Mouse (Mus musculus): Measurements from ENCODE around the gene Hmga1.

Gene Hmga1

DNA sequence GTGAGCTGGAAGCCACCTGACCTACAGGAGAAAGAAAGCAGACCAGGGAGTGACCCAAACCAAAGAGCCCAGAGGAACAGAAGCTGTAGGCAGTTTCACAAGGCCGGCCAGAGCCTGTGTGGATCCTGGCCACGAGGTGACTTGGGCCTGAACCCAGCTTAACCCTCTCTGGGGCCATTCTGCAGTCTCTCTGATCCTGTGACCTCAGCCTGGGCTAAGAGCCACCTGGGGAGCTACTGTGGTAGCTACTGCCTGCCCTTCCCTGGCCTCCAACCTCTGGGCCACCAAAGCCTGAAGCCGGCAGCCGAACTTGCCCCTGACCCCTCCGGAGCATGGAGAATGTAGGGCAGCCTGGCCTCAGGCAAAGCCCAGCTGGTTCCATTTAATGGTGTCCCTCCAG lies 27.5 kb upstream of the Hmga1 start:
- DNase-seq = no peak

- DNase-seq = no peak
Observed at GRCm38 (mm10) chr17:27532095-27532494, 24.2 kb upstream of the Hmga1 start.

DNA sequence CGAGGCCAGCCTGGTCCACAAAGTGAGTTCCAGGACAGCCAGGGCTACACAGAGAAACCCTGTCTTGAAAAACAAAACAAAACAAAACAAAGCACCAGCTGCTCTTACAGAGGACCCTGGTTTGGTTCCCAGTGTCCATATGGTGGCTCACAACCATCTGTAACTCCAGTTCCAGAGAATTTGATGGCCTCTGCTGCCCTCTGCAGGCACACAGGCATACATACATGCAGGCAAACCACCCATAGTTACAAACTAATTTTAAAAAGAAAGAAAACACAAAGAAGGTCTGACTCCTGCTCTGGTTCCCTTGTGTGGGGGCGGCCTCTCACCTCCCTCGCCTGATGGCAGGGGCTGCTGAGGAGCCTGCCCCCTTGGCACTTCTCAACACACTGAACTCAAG lies 22.9 kb upstream of the Hmga1 start:
- DNase-seq = no peak

DNA sequence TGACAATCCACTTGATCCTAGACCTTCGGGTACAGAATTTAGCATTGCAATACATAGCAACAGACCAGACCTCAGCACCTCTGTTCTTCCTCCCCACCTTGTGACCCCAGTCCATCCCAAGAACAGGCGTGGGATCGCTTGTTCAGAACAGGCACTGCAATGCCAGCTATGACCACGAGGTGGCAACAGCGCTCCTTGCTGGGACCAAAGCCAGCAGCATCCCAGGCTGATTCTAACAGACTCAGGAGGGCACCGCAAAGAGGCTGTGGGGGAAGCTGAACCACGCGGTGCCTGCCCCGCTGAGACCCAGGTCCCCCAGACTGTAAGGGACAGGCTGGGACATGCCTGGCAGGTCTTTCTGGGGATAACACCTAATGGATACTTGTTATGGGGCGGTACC lies 21.6 kb upstream of the Hmga1 start:
- peak; percentile 93 for DNase-seq

DNA sequence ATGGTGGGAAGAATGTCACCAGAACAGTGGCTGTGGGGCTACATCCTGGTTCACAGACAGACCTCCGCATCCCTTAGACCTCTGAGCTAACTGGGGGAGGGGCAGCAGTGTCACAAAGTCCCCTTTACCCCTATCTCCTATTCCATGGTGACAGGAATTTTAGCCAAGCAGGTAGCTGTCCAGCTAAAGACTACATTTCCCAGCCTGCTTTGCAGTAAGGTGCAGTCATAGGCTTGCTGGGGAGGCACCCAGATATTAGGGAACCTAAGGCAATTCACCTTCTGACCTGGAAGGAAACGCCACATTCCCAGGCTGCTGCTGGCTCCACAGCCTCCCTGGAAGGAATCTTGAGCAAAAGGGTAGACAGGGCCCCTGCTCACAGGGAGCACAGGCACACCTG lies 15.0 kb upstream of the Hmga1 start:
- DNase-seq = no peak

DNA sequence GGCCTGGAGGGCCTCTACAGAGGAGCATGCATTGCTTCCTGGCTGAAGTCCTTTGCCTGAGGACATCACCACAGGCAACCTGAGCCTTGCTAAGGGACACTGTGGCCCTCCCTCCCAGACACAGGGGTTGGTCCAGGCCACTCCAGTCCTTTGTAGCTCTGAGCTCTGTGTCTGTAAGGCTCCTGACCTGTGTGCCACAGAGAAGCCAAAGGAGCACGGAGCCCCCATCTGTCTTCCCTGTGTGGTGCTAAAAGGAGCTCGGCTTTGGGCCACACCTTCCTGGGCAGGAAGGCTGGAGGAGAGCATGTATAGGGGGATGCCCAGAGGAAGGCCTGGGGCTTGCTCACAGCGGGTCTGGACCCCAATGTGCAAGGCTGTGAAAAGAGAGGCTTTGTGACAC lies 14.3 kb upstream of the Hmga1 start:
- DNase-seq = no peak

- DNase-seq = no peak
Observed at GRCm38 (mm10) chr17:27544551-27544950, 11.7 kb upstream of the Hmga1 start.

DNA sequence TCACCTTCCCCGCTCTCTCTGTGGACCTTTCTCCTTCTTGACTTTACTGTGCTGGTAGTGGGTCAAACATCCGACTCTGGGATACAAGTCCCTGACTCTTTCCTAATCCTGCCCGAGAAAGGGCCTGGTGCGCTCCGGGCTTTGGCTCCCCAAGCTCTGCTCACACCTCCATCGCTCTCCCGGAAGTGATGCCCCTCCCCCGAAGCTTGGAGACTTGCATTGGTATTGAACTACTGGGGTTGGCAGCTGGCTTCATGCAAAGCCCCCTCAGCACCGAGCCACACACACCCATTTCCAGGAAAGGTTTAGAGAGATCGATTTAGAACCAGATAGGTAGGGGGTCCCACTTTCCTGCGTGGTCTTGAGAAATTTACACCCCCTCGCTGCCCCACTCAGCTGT lies 10.3 kb upstream of the Hmga1 start:
- DNase-seq = peak; percentile 46

GRCm38 (mm10) chr17:27546574-27547085 lies 9.7 kb upstream of the Hmga1 start:
- no peak for DNase-seq

- no peak for DNase-seq
Observed at GRCm38 (mm10) chr17:27547253-27547868, 8.9 kb upstream of the Hmga1 start.

DNA sequence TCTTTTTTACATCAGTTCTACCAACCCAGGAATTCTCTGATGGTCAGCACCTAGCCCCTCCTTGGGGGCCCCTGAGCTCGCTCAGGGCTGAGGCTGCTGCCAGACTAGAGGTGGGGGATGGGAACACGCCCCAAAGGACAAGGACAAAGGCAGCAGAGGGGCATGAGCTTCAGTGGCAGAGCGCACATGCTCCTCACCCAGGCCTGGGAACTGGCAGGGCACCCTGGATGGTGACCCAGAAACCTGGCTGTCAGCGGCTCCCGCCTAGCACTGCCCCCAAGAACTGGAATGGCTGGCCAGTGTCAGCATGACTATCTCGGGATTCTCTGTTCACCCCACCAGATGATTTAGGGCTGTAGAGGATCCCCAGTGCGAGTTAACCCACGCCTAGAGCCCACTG lies 7.1 kb upstream of the Hmga1 start:
- no peak for DNase-seq

DNA sequence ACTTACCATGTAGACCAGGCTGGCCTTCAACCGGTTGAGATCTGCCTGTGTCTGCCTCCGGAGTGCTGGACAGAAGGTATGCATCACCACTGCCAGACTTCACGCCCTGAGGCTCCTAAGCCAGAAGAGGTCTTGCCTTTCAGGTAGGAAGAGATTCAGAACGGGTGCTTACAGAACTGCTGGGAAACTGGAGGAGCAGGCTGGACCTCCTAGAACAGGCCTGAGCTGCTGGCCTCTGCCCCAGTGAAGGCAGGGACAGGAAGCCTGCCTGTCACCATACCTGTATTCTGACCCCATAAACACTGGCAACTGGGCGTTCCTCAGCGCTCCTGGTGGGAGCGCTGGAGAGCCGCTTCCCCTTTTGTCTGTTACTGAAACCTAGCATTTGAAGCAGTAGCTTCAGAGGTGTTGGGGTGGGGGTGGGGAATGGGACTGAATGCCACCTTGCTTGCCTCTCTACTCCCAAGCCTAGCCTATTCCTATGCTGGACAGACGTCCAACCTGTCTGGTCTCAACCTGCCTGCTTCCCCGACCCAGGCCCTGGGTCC lies 4.8 kb upstream of the Hmga1 start:
- DNase-seq = no peak

DNA sequence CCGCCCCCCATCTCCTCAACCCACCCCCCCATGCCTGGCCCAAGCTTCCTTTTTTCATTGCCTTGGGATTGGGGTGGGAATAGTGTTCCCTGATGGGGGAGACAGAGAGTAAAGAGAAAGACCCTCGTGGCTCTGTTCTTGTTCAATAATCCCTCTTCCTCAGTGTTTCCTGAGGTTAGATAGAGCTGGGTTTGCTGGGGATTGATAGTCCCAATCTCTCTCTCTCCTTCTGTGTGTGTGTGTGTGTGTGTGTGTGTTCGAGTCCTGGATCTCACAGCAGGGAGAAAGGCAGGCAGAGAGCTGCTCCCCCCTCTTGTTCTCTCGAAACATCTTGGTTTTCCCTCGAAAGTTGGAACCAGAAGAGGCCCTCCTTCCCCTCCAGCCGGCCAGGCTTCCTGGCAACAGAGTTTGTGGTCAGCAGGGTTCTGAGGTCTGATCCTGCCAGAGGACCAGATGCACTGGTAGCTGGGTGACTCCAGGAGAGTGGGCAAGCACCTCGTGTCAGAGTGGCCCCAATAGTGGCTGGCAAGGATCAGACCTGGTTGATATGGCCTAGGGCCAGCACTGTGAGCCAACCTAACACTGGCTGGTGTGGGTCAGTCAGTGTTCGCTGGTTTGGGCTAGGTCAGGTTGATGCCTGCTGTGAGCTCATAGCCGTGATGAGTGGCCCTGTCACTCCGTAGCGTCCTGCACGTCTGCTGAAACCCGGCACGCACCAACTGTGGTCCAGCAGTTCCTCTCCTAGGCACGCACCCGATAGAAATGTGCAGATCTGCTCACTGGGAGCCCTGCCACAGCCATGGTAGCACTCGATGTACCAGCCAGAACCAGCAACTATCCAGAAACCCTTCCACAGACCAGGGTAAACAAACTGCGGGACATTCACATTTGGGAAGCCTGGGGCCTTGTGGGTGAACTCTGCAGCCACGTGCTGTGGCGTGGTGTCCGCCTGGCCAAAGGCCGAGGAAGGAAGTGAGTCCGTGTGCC lies 3.8 kb upstream of the Hmga1 start:
- no peak for DNase-seq

- no peak for DNase-seq
Observed at GRCm38 (mm10) chr17:27554062-27554960, 2.0 kb upstream of the Hmga1 start.

GRCm38 (mm10) chr17:27555075-27555511 lies 1.2 kb upstream of the Hmga1 start:
- peak; percentile 88 for DNase-seq

- peak; percentile 85 for DNase-seq
Observed at GRCm38 (mm10) chr17:27555512-27556172, 655 bp upstream of the Hmga1 start.

DNA sequence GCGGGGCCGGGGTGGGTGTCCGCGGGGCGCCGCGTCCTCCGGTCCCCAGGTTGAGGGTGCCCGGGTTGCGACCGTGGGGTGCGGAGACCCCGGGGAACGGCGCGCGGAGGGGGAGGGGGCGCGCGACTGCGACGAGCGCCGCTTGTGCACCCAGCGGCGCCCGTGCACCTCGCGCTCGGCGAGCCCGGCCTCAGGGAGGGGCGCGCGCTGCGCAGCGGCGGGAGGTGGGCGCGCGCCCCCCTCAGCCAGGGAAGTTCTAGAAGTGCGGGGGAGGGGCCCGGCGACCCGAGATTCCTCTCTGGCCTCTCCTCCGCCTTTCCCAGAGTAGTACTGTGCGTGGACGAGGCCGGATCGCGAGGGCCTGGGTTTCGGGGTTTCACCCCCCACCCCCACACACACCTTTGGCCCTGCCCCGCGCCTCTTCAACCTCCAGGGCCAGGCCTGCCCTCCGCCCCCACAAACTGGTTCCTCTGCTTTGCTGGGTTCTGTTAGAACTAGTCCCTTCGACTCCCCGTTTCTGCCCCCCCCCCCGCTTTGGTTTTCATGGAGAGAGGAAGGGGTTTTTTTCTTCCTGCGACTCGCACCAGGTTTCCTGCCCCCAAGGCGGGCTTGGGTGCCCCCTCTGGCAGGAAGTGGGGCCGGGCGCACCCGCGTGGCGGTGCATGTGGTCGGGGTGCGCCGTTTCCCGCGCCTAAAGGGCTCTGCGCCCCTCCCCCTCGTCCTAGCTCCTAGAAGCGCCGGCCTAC lies 1.1 kb downstream of the Hmga1 start:
- DNase-seq = peak; percentile 95

DNA sequence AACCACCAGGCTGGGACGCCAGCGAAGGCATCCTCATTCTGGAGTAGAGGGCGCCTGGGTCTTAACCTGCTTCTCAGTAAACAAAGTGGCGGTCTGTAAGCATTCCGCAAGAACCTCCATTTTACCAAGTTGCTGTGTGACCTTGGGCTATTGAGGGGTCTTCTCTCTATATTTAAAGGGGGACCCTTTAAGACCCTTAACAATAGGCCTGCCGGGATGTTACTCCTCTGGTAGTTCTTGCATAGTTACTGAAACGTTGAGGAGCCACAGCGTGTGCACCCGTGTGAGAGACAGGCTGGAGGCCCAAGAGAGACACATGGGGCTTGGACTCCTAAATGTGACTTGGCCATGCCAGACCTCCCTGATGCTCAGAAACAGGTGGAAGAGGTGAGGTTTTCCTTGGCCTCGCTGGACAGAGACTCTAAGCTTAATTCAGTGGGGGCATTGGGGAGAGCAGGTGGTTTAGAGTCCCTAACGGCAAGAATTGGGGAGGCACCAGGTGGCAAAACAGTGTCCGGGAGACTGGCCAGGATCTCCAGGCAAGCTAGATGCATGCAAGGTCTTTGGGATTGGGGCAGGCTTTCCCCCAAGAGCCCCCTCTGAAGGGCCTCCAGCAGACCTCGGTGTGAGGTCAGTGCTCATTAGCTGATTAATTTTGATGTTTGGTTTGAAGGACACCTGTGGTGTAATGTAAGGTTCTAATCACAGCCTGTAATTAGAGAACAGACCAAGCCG lies 1.8 kb downstream of the Hmga1 start:
- no peak for DNase-seq

GRCm38 (mm10) chr17:27558845-27559244 lies 2.5 kb downstream of the Hmga1 start:
- DNase-seq = no peak

GRCm38 (mm10) chr17:27559596-27559995 lies 3.3 kb downstream of the Hmga1 start:
- no peak for DNase-seq

Data from thymus, postnatal 14 days (tissue).